9 mouse cellular contexts compared by ENCODE assay signal in the genomic region with DNA sequence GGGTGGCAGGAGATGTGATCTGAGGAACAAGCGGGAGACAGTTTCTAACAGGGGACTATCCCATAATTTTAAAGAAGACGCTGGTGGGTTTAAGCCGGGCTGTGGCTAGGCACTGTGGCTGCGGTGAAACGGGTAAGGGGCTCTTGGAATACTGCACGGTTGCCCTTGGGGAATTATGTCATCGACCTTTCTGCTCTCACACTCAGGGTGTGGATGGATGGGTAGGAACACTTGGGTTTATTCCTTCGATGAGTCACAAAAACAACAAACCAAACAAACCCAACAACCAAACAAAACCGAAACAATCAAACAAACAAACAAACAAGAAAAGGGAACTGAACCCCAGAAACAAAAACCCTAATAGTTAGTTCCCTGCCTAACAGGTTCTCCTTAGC. TPM values are rescaled to one million over a fixed set of nuclear protein-coding genes. Genes with fewer than 3 reads are reported as not detected.
DNase-seq lines count a peak whose midpoint lies in the region; ATAC-seq and TF ChIP-seq lines count a peak whose summit lies in the region.
"Had no signal": no experiment of that assay in that cellular context is flagged by ENCODE, and none has a peak within 500 bp of the region (broad histone marks: within the 10 kb centered on the region; RNA-seq: fewer than 3 reads in every experiment).

No protein-coding gene starts in this region.

- H3K36me3 ChIP-seq in heart, postnatal 0 days (replicated peaks; ENCODE audit: control insufficient read depth, insufficient read depth, low read length) = no peaks in the 10 kb centered on the region
- H3K36me3 ChIP-seq in hindbrain, embryonic 15.5 days = peaks cover 4% of the 10 kb centered on the region; the same call in 1 of the 2 replicates
- peaks cover 3% of the 10 kb centered on the region; the same call in 1 of the 2 replicates for H3K36me3 ChIP-seq in midbrain, embryonic 14.5 days (ENCODE audit: control insufficient read depth, insufficient read depth, low read length)

- no peaks in the 10 kb centered on the region for H3K27me3 ChIP-seq in heart, postnatal 0 days (ENCODE audit: control insufficient read depth, insufficient read depth, low read length)
- 0 out of 2 replicates have a peak, but pooled peaks cover 4% of the 10 kb centered on the region for H3K27me3 ChIP-seq in hindbrain, embryonic 15.5 days
- no peaks in the 10 kb centered on the region for H3K27me3 ChIP-seq in midbrain, embryonic 14.5 days (ENCODE audit: control insufficient read depth, insufficient read depth, low read length)
- H3K27me3 ChIP-seq: Patski had no signal

- H3K4me1 ChIP-seq in heart, postnatal 0 days (ENCODE audit: control insufficient read depth, insufficient read depth) = peaks cover 12% of the 10 kb centered on the region
- H3K4me1 ChIP-seq in cortical plate, adult 2 months (ENCODE audit: control insufficient read depth, insufficient read depth, low read length) = no peaks in the 10 kb centered on the region
- peaks cover 26% of the 10 kb centered on the region for H3K4me1 ChIP-seq in hindbrain, embryonic 15.5 days (replicated peaks)
- H3K4me1 ChIP-seq in midbrain, embryonic 14.5 days (ENCODE audit: control insufficient read depth, insufficient read depth, low read length) = peaks cover 10% of the 10 kb centered on the region

- WGBS in heart, postnatal 0 days = 20% methylated on average over 9 of the region's 9 CpGs
- WGBS in hindbrain, embryonic 15.5 days = 12% methylated on average over 9 of the region's 9 CpGs
- WGBS in midbrain, embryonic 14.5 days = 9% methylated on average over 9 of the region's 9 CpGs

- TF ChIP-seq EP300 in heart, postnatal 0 days (IDR thresholded peaks at IDR 0.05; ENCODE audit: low read depth) = no peak

- H3K9ac ChIP-seq in heart, postnatal 0 days (replicated peaks; ENCODE audit: low read depth, low read length) = no peak overlapping the region
- peak overlapping the region; percentile 56 for H3K9ac ChIP-seq in hindbrain, embryonic 15.5 days
- 0 out of 2 replicates have a peak overlapping the region, but pooled peaks have one; percentile 45 for H3K9ac ChIP-seq in midbrain, embryonic 14.5 days (replicated peaks; ENCODE audit: low read length)

- no peak for TF ChIP-seq POLR2A in cortical plate, adult 2 months (IDR thresholded peaks at IDR 0.05; ENCODE audit: extremely low read depth, insufficient read depth, low read length)

- H3K27ac ChIP-seq in heart, postnatal 0 days (ENCODE audit: low read depth) = no peak overlapping the region
- no peak overlapping the region for H3K27ac ChIP-seq in cortical plate, adult 2 months (ENCODE audit: insufficient read depth, low read length)
- peak overlapping the region; percentile 79 for H3K27ac ChIP-seq in hindbrain, embryonic 15.5 days (replicated peaks)
- H3K27ac ChIP-seq in midbrain, embryonic 14.5 days (replicated peaks; ENCODE audit: low read depth, low read length) = no peak overlapping the region

- no peak for DNase-seq in heart, postnatal 0 days (ENCODE audit: low spot score)
- no peak for DNase-seq in heart, adult 9 months (ENCODE audit: low spot score in 2 of 2)
- DNase-seq in midbrain, embryonic 14.5 days = peak; percentile 27
- no peak for DNase-seq in T-cell, adult 2 months (ENCODE audit: low spot score)
- DNase-seq in cerebellum, postnatal 10 days = no peak
- DNase-seq in gastrocnemius, adult 8-10 months (ENCODE audit: low spot score in 2 of 2) = no peak

- no peaks in the 10 kb centered on the region for H3K9me3 ChIP-seq in heart, postnatal 0 days (replicated peaks; ENCODE audit: control insufficient read depth, low read length)
- H3K9me3 ChIP-seq in hindbrain, embryonic 15.5 days = no peaks in the 10 kb centered on the region
- H3K9me3 ChIP-seq in midbrain, embryonic 14.5 days (ENCODE audit: control insufficient read depth, low read length) = no peaks in the 10 kb centered on the region

- peak overlapping the region; percentile 98 for H3K4me2 ChIP-seq in heart, postnatal 0 days (ENCODE audit: low read depth, low read length)
- peak overlapping the region; percentile 93 for H3K4me2 ChIP-seq in hindbrain, embryonic 15.5 days
- peak overlapping the region; percentile 89 for H3K4me2 ChIP-seq in midbrain, embryonic 14.5 days (ENCODE audit: low read length)

- ATAC-seq in heart, postnatal 0 days (ENCODE audit: insufficient read depth, low read depth) = no peak
- no peak for ATAC-seq in hindbrain, embryonic 15.5 days (ENCODE audit: low FRiP score, low read depth)
- ATAC-seq in midbrain, embryonic 14.5 days (ENCODE audit: low FRiP score, low TSS enrichment) = no peak

- TF ChIP-seq CTCF in heart, postnatal 0 days (IDR thresholded peaks at IDR 0.05; ENCODE audit: low read depth) = no peak
- TF ChIP-seq CTCF in cortical plate, adult 2 months (IDR thresholded peaks at IDR 0.05; ENCODE audit: extremely low read depth, insufficient read depth, low read length) = no peak

- H3K4me3 ChIP-seq in heart, postnatal 0 days (ENCODE audit: low read depth, low read length) = peak overlapping the region; percentile 81
- H3K4me3 ChIP-seq in cortical plate, adult 2 months (ENCODE audit: insufficient read depth, low read length) = peak overlapping the region; percentile 46
- H3K4me3 ChIP-seq in hindbrain, embryonic 15.5 days = peak overlapping the region; percentile 87
- H3K4me3 ChIP-seq in midbrain, embryonic 14.5 days (replicated peaks; ENCODE audit: low read depth, low read length) = peak overlapping the region; percentile 64

RNA-seq across cellular contexts. Expression of gene Nipal3, which starts 0.6 kb away (rescaled TPM):
- 21.6 and 28.7 TPM in 2 replicates for total RNA-seq in heart, postnatal 0 days (2014; rRNA removed; ENCODE audit: low replicate concordance)
- 4.7 and 5.1 TPM in 2 replicates for polyA plus RNA-seq in heart, postnatal 0 days (2015; fragmentation: Nextera tagmentation; extraction: Ambion mirVana)
- polyA plus RNA-seq in cortical plate, adult 2 months (2012; rRNA removed) = 45.9 and 48.3 TPM in 2 replicates
- 8.1 and 9.6 TPM in 2 replicates for polyA plus RNA-seq in hindbrain, embryonic 15.5 days (2015; fragmentation: Nextera tagmentation; extraction: Ambion mirVana)
- polyA plus RNA-seq in midbrain, embryonic 14.5 days (2014; fragmentation: Nextera tagmentation; extraction: Ambion mirVana) = 7.7 and 9.8 TPM in 2 replicates
- total RNA-seq in gastrocnemius, adult 8-10 months (2022) = 10 to 100 TPM; 15.2 to 22.0 (median 17.5) TPM

RNA-seq across cellular contexts. Expression of gene Stpg1, which starts 0.8 kb away (rescaled TPM):
- total RNA-seq in heart, postnatal 0 days (2014; rRNA removed; ENCODE audit: low replicate concordance) = not detected in 2 replicates
- polyA plus RNA-seq in heart, postnatal 0 days (2015; fragmentation: Nextera tagmentation; extraction: Ambion mirVana) = 0.18 and 0.37 TPM in 2 replicates
- polyA plus RNA-seq in cortical plate, adult 2 months (2012; rRNA removed) = 0.85 and 0.96 TPM in 2 replicates
- 0.34 and 0.56 TPM in 2 replicates for polyA plus RNA-seq in hindbrain, embryonic 15.5 days (2015; fragmentation: Nextera tagmentation; extraction: Ambion mirVana)
- polyA plus RNA-seq in midbrain, embryonic 14.5 days (2014; fragmentation: Nextera tagmentation; extraction: Ambion mirVana) = 0.68 TPM in 1 of 2 replicates, not detected in the other
- not detected for total RNA-seq in gastrocnemius, adult 8-10 months (2022)
- polyA plus RNA-seq: Patski had no signal
